Mouse (Mus musculus) MEL (cell line): ENCODE results near the gene Acnat2. TPM values are rescaled to one million over a fixed set of nuclear protein-coding genes. Genes with fewer than 3 reads are reported as not detected.
"Not testable (repeated sequence)": the region's sequence is repeated elsewhere in the genome, so short reads cannot be mapped to it uniquely, and the experiment has no call there.

ENCODE experiments used
- DNase-seq: peaks from one replicate; pipeline ENCODE4 v3.0.0; 2011; ENCODE audit warnings: low read depth, low spot score
- H3K27ac ChIP-seq: 2 replicates; pipeline ENCODE4 v1.5.1; 2012; ENCODE audit warnings: low read depth, mild to moderate bottlenecking, control low read depth, low read length, moderate library complexity; ENCODE audit not compliant: control insufficient read depth
- H3K27me3 ChIP-seq, 2 experiments: fragments of 150-350 bp in 1 of 2; sonication (generic) in 1 of 2; 2 replicates each; pipeline ENCODE4 v1.6.1; 2012; ENCODE audit warnings: low read length in 2 of 2, mild to moderate bottlenecking in 2 of 2, improper control_type of control experiment in 1 of 2, moderate library complexity in 1 of 2; ENCODE audit not compliant: insufficient read depth in 2 of 2, control insufficient read depth in 1 of 2
- H3K36me3 ChIP-seq, 2 experiments: 2 replicates each; pipeline ENCODE4 v1.6.1; 2012 to 2014; ENCODE audit warnings: low read length in 2 of 2, improper control_type of control experiment in 1 of 2, inconsistent platforms in 1 of 2, mild to moderate bottlenecking in 1 of 2; ENCODE audit not compliant: insufficient read depth in 2 of 2, control insufficient read depth in 1 of 2
- H3K4me1 ChIP-seq, 2 experiments: fragments of 150-350 bp in 1 of 2; sonication (generic) in 1 of 2; 2 replicates each; pipeline ENCODE4 v1.6.1; 2012; ENCODE audit warnings: low read length in 2 of 2, improper control_type of control experiment in 1 of 2, mild to moderate bottlenecking in 1 of 2; ENCODE audit not compliant: insufficient read depth in 2 of 2, control insufficient read depth in 1 of 2
- H3K4me3 ChIP-seq, 2 experiments: fragments of 150-350 bp in 1 of 2; sonication (generic) in 1 of 2; 2 replicates each; pipeline ENCODE4 v1.5.1; 2012; ENCODE audit warnings: low read depth in 2 of 2, low read length in 2 of 2, mild to moderate bottlenecking in 2 of 2, moderate library complexity in 2 of 2, control low read depth in 1 of 2, improper control_type of control experiment in 1 of 2; ENCODE audit not compliant: control insufficient read depth in 1 of 2, insufficient read depth in 1 of 2
- H3K79me2 ChIP-seq: 2 replicates; pipeline ENCODE4 v1.6.1; 2012; ENCODE audit warnings: mild to moderate bottlenecking, low read length, moderate library complexity; ENCODE audit not compliant: control insufficient read depth, poor library complexity, insufficient read depth
- H3K9ac ChIP-seq: 2 replicates; pipeline ENCODE4 v1.6.1; 2012; ENCODE audit warnings: low read depth, mild to moderate bottlenecking, control low read depth, low read length, moderate library complexity; ENCODE audit not compliant: control insufficient read depth, poor library complexity, severe bottlenecking
- H3K9me3 ChIP-seq: fragments of 150-350 bp; sonication (generic); replicated peaks from 2 replicates; pipeline ENCODE4 v1.6.1; 2012; ENCODE audit warnings: mild to moderate bottlenecking, low read length, improper control_type of control experiment, moderate library complexity; ENCODE audit not compliant: insufficient read depth
- BHLHE40 ChIP-seq: IDR thresholded peaks from 2 replicates; pipeline ENCODE4 v1.6.1; 2012; ENCODE audit warnings: low read depth, mild to moderate bottlenecking, inconsistent platforms, low read length, improper control_type of control experiment, borderline replicate concordance
- E2F4 ChIP-seq: IDR thresholded peaks from 2 replicates; pipeline ENCODE4 v1.6.1; 2011; ENCODE audit warnings: low read depth, low read length, improper control_type of control experiment, borderline replicate concordance
- GABPA ChIP-seq: IDR thresholded peaks from 2 replicates; pipeline ENCODE4 v1.6.1; 2012; ENCODE audit warnings: low read depth, mild to moderate bottlenecking, inconsistent platforms, low read length, improper control_type of control experiment, moderate library complexity
- JUND ChIP-seq: IDR thresholded peaks from 2 replicates; pipeline ENCODE4 v1.6.1; 2011; ENCODE audit warnings: low read depth, mild to moderate bottlenecking, improper control_type of control experiment, low read length
- KAT2A ChIP-seq: conservative IDR thresholded peaks from 2 replicates; pipeline ENCODE4 v1.6.1; 2012; ENCODE audit warnings: low read depth, low read length, improper control_type of control experiment, inconsistent platforms
- MXI1 ChIP-seq: IDR thresholded peaks from 2 replicates; pipeline ENCODE4 v1.6.1; 2011; ENCODE audit warnings: mild to moderate bottlenecking, low read depth, low read length, improper control_type of control experiment
- MYC ChIP-seq: IDR thresholded peaks from 2 replicates; pipeline ENCODE4 v1.6.1; 2011; ENCODE audit warnings: low read depth, mild to moderate bottlenecking, low read length, improper control_type of control experiment, moderate library complexity
- NELFE ChIP-seq: IDR thresholded peaks from 2 replicates; pipeline ENCODE4 v1.6.1; 2011; ENCODE audit warnings: low read depth, low read length, improper control_type of control experiment
- POLR2A ChIP-seq, 2 experiments: IDR thresholded peaks; 2 replicates each; pipeline ENCODE4 v1.6.1; 2011 to 2012; ENCODE audit warnings: low read length in 2 of 2, mild to moderate bottlenecking in 2 of 2, control low read depth in 1 of 2, improper control_type of control experiment in 1 of 2, low read depth in 1 of 2, moderate library complexity in 1 of 2; ENCODE audit not compliant: control insufficient read depth in 1 of 2, insufficient read depth in 1 of 2, poor library complexity in 1 of 2
- POLR2AphosphoS5 ChIP-seq: IDR thresholded peaks from 2 replicates; pipeline ENCODE4 v1.6.1; 2012; ENCODE audit warnings: low read depth, borderline replicate concordance, mild to moderate bottlenecking, inconsistent platforms, low read length, moderate library complexity, mixed read lengths
- RAD21 ChIP-seq: IDR thresholded peaks from 2 replicates; pipeline ENCODE4 v1.6.1; 2011; ENCODE audit warnings: mild to moderate bottlenecking, low read depth, low read length, improper control_type of control experiment
- SIN3A ChIP-seq: IDR thresholded peaks from 2 replicates; pipeline ENCODE4 v1.6.1; 2012; ENCODE audit warnings: low read length, improper control_type of control experiment, inconsistent platforms
- SMC3 ChIP-seq: IDR thresholded peaks from 2 replicates; pipeline ENCODE4 v1.6.1; 2011; ENCODE audit warnings: low read depth, low read length, improper control_type of control experiment
- UBTF ChIP-seq: IDR thresholded peaks from 2 replicates; pipeline ENCODE4 v1.6.1; 2012; ENCODE audit warnings: low read depth, mild to moderate bottlenecking, inconsistent platforms, low read length, improper control_type of control experiment, moderate library complexity, borderline replicate concordance; ENCODE audit not compliant: insufficient read depth
- USF1 ChIP-seq: IDR thresholded peaks from 2 replicates; pipeline ENCODE4 v1.6.1; 2014; ENCODE audit warnings: low read depth, mild to moderate bottlenecking, inconsistent platforms, low read length, improper control_type of control experiment, moderate library complexity
- polyA plus RNA-seq, 2 experiments: library from polyadenylated mRNA; stranded (reverse) in 1 of 2; unstranded in 1 of 2; fragments of >175 nt in 1 of 2; fragments of >200 nt in 1 of 2; gene quantifications; 2 replicates each; pipeline versions ENCODE4 v1.2.1 to v1.2.4; 2012; ENCODE audit warnings: low replicate concordance in 2 of 2, low read depth in 1 of 2; ENCODE audit not compliant: insufficient read length in 2 of 2, insufficient read depth in 1 of 2, missing spikeins in 1 of 2
- total RNA-seq: library from RNA; depleted of rRNA; stranded (reverse); fragments of 300-350 nt; gene quantifications from 2 replicates; pipeline ENCODE4 v1.2.3, GENCODE M21; 2012

Gene Acnat2
- total and polyA plus RNA-seq, 3 experiments: not detected

GRCm38 (mm10) chr4:49451848-49452551, 44.0 kb upstream of the Acnat2 start:
- DNase-seq: no peak
- H3K4me1 ChIP-seq: peaks cover 0 to 2% of the 10 kb centered on the region in 2 experiments; a peak in 1 of 4 replicates
- no peak overlapping the region for H3K27ac ChIP-seq
- no peaks in the 10 kb centered on the region for H3K36me3 ChIP-seq
- no peak overlapping the region for H3K4me3 ChIP-seq
- no peaks in the 10 kb centered on the region for H3K27me3 ChIP-seq
- H3K9me3 ChIP-seq: no peaks in the 10 kb centered on the region
- TF ChIP-seq JUND (no peak), USF1 (no peak), SIN3A (no peak), KAT2A (no peak), POLR2AphosphoS5 (no peak), UBTF (no peak), SMC3 (no peak), MYC (no peak), E2F4 (no peak), RAD21 (no peak), POLR2A (IDR thresholded peaks at IDR 0.05; ENCODE audit: control insufficient read depth in 1 of 2, insufficient read depth in 1 of 2, low read depth in 1 of 2, low read length in 2 of 2, poor library complexity in 1 of 2) (no peak), BHLHE40 (no peak), NELFE (no peak), MXI1 (no peak), GABPA (no peak)
- H3K9ac ChIP-seq: no peak overlapping the region
- H3K79me2 ChIP-seq: no peaks in the 10 kb centered on the region

GRCm38 (mm10) chr4:49451133-49451847, 43.3 kb upstream of the Acnat2 start:
- DNase-seq, H3K9ac ChIP-seq, H3K4me1 ChIP-seq, H3K4me3 ChIP-seq, H3K9me3 ChIP-seq, H3K27ac ChIP-seq, H3K79me2 ChIP-seq, H3K36me3 ChIP-seq, H3K27me3 ChIP-seq: not testable (repeated sequence)

- not testable (repeated sequence) for H3K27me3 ChIP-seq
These were observed 29.0 kb upstream of the Acnat2 start for GRCm38 (mm10) chr4:49436968-49437367.

GRCm38 (mm10) chr4:49410151-49410550, 2.2 kb upstream of the Acnat2 start:
- H3K79me2 ChIP-seq, H3K9ac ChIP-seq, H3K9me3 ChIP-seq, H3K27me3 ChIP-seq, H3K27ac ChIP-seq, H3K36me3 ChIP-seq, DNase-seq, H3K4me3 ChIP-seq, H3K4me1 ChIP-seq: not testable (repeated sequence)

More at GRCm38 (mm10) chr4:49436968-49437367, 29.0 kb upstream of the Acnat2 start:
- H3K4me1 ChIP-seq, H3K79me2 ChIP-seq, H3K4me3 ChIP-seq, H3K36me3 ChIP-seq, H3K9me3 ChIP-seq, H3K27ac ChIP-seq, H3K9ac ChIP-seq, DNase-seq: not testable (repeated sequence)
